Mouse (Mus musculus): Measurements from ENCODE around the gene Diaph3. TPM values are rescaled to one million over a fixed set of nuclear protein-coding genes. Genes with fewer than 3 reads are reported as not detected.

Diaph3 gene
- polyA plus RNA-seq, 1 experiment from 2014 or later, result 4.3 TPM

- no peaks in the 10 kb centered on the region for H3K36me3 ChIP-seq (ENCODE audit: control insufficient read depth, insufficient read depth, low read length)
- no peak overlapping the region for H3K4me3 ChIP-seq (replicated peaks; ENCODE audit: low read depth, low read length)
- H3K27ac ChIP-seq (replicated peaks; ENCODE audit: low read depth, low read length), result no peak overlapping the region
- H3K9ac ChIP-seq (replicated peaks; ENCODE audit: low read length), result no peak overlapping the region
- DNase-seq (no peak), ATAC-seq (ENCODE audit: low FRiP score, low TSS enrichment) (no peak)
- no peaks in the 10 kb centered on the region for H3K4me1 ChIP-seq (ENCODE audit: control insufficient read depth, insufficient read depth, low read length)
- H3K9me3 ChIP-seq (ENCODE audit: control insufficient read depth, low read length), result no peaks in the 10 kb centered on the region
- no peak overlapping the region for H3K4me2 ChIP-seq (ENCODE audit: low read length)
- 88% methylated on average over 4 of the region's 4 CpGs for WGBS
- H3K27me3 ChIP-seq (ENCODE audit: control insufficient read depth, insufficient read depth, low read length), result no peaks in the 10 kb centered on the region
These were observed 383.9 kb downstream of the Diaph3 start for GRCm38 (mm10) chr14:86757132-86757531.

GRCm38 (mm10) chr14:86750351-86750750 lies 390.7 kb downstream of the Diaph3 start:
- H3K36me3 ChIP-seq (ENCODE audit: control insufficient read depth, insufficient read depth, low read length), result no peaks in the 10 kb centered on the region
- H3K9ac ChIP-seq (replicated peaks; ENCODE audit: low read length), result no peak overlapping the region
- no peak for ATAC-seq (ENCODE audit: low FRiP score, low TSS enrichment)
- no peak overlapping the region for H3K27ac ChIP-seq (replicated peaks; ENCODE audit: low read depth, low read length)
- no peak overlapping the region for H3K4me2 ChIP-seq (ENCODE audit: low read length)
- DNase-seq, result peak; percentile 23
- H3K9me3 ChIP-seq (ENCODE audit: control insufficient read depth, low read length), result no peaks in the 10 kb centered on the region
- no peaks in the 10 kb centered on the region for H3K27me3 ChIP-seq (ENCODE audit: control insufficient read depth, insufficient read depth, low read length)
- peaks cover 19% of the 10 kb centered on the region for H3K4me1 ChIP-seq (ENCODE audit: control insufficient read depth, insufficient read depth, low read length)
- 71% methylated on average over 7 of the region's 7 CpGs for WGBS
- no peak overlapping the region for H3K4me3 ChIP-seq (replicated peaks; ENCODE audit: low read depth, low read length)

GRCm38 (mm10) chr14:86749425-86749824 lies 391.6 kb downstream of the Diaph3 start:
- Histone ChIP-seq H3K9ac (replicated peaks; ENCODE audit: low read length) (no peak overlapping the region), H3K9me3 (ENCODE audit: control insufficient read depth, low read length) (no peaks in the 10 kb centered on the region), H3K27me3 (ENCODE audit: control insufficient read depth, insufficient read depth, low read length) (no peaks in the 10 kb centered on the region), H3K4me1 (ENCODE audit: control insufficient read depth, insufficient read depth, low read length) (peaks cover 19% of the 10 kb centered on the region), H3K36me3 (ENCODE audit: control insufficient read depth, insufficient read depth, low read length) (no peaks in the 10 kb centered on the region), H3K27ac (replicated peaks; ENCODE audit: low read depth, low read length) (peak overlapping the region; percentile 60; the same call in 1 of the 2 replicates), H3K4me2 (ENCODE audit: low read length) (peak overlapping the region; percentile 46), H3K4me3 (replicated peaks; ENCODE audit: low read depth, low read length) (no peak overlapping the region)
- ATAC-seq (ENCODE audit: low FRiP score, low TSS enrichment), result no peak
- WGBS, result 30% methylated on average over 4 of the region's 4 CpGs
- peak; percentile 42 for DNase-seq

GRCm38 (mm10) chr14:86748876-86749275 lies 392.2 kb downstream of the Diaph3 start:
- ATAC-seq (ENCODE audit: low FRiP score, low TSS enrichment) (peak; percentile 95), DNase-seq (peak; percentile 88)
- Histone ChIP-seq H3K4me1 (ENCODE audit: control insufficient read depth, insufficient read depth, low read length) (peaks cover 19% of the 10 kb centered on the region), H3K9me3 (ENCODE audit: control insufficient read depth, low read length) (no peaks in the 10 kb centered on the region), H3K9ac (replicated peaks; ENCODE audit: low read length) (no peak overlapping the region), H3K27me3 (ENCODE audit: control insufficient read depth, insufficient read depth, low read length) (no peaks in the 10 kb centered on the region), H3K27ac (replicated peaks; ENCODE audit: low read depth, low read length) (peak overlapping the region; percentile 60), H3K4me2 (ENCODE audit: low read length) (peak overlapping the region; percentile 46), H3K36me3 (ENCODE audit: control insufficient read depth, insufficient read depth, low read length) (no peaks in the 10 kb centered on the region), H3K4me3 (replicated peaks; ENCODE audit: low read depth, low read length) (peak overlapping the region; percentile 15)
- 3% methylated on average over 7 of the region's 7 CpGs for WGBS

- no peak for ATAC-seq (ENCODE audit: low FRiP score, low TSS enrichment)
- Histone ChIP-seq H3K4me1 (ENCODE audit: control insufficient read depth, insufficient read depth, low read length) (peaks cover 10% of the 10 kb centered on the region), H3K4me2 (ENCODE audit: low read length) (no peak overlapping the region), H3K27ac (replicated peaks; ENCODE audit: low read depth, low read length) (no peak overlapping the region), H3K27me3 (ENCODE audit: control insufficient read depth, insufficient read depth, low read length) (no peaks in the 10 kb centered on the region), H3K9me3 (ENCODE audit: control insufficient read depth, low read length) (no peaks in the 10 kb centered on the region), H3K9ac (replicated peaks; ENCODE audit: low read length) (no peak overlapping the region), H3K36me3 (ENCODE audit: control insufficient read depth, insufficient read depth, low read length) (no peaks in the 10 kb centered on the region), H3K4me3 (replicated peaks; ENCODE audit: low read depth, low read length) (no peak overlapping the region)
- no peak for DNase-seq
- WGBS, result 94% methylated on average over 6 of the region's 6 CpGs
These were observed 396.5 kb downstream of the Diaph3 start for GRCm38 (mm10) chr14:86744523-86744922.

- ATAC-seq (ENCODE audit: low FRiP score, low TSS enrichment) (no peak), DNase-seq (no peak)
- H3K27ac ChIP-seq (replicated peaks; ENCODE audit: low read depth, low read length), result no peak overlapping the region
- WGBS, result 96% methylated on average over 7 of the region's 7 CpGs
- no peaks in the 10 kb centered on the region for H3K27me3 ChIP-seq (ENCODE audit: control insufficient read depth, insufficient read depth, low read length)
- H3K4me1 ChIP-seq (ENCODE audit: control insufficient read depth, insufficient read depth, low read length), result no peaks in the 10 kb centered on the region
- no peak overlapping the region for H3K4me3 ChIP-seq (replicated peaks; ENCODE audit: low read depth, low read length)
- H3K4me2 ChIP-seq (ENCODE audit: low read length), result no peak overlapping the region
- no peaks in the 10 kb centered on the region for H3K36me3 ChIP-seq (ENCODE audit: control insufficient read depth, insufficient read depth, low read length)
- H3K9me3 ChIP-seq (ENCODE audit: control insufficient read depth, low read length), result no peaks in the 10 kb centered on the region
- no peak overlapping the region for H3K9ac ChIP-seq (replicated peaks; ENCODE audit: low read length)
These were observed 399.0 kb downstream of the Diaph3 start for GRCm38 (mm10) chr14:86741855-86742531.

GRCm38 (mm10) chr14:86738916-86739315 lies 402.1 kb downstream of the Diaph3 start:
- H3K9ac ChIP-seq (replicated peaks; ENCODE audit: low read length), result no peak overlapping the region
- H3K9me3 ChIP-seq (ENCODE audit: control insufficient read depth, low read length), result no peaks in the 10 kb centered on the region
- no peak overlapping the region for H3K4me3 ChIP-seq (replicated peaks; ENCODE audit: low read depth, low read length)
- no peaks in the 10 kb centered on the region for H3K27me3 ChIP-seq (ENCODE audit: control insufficient read depth, insufficient read depth, low read length)
- 20% methylated on average over 5 of the region's 5 CpGs for WGBS
- DNase-seq, result no peak
- no peaks in the 10 kb centered on the region for H3K4me1 ChIP-seq (ENCODE audit: control insufficient read depth, insufficient read depth, low read length)
- no peak overlapping the region for H3K27ac ChIP-seq (replicated peaks; ENCODE audit: low read depth, low read length)
- no peaks in the 10 kb centered on the region for H3K36me3 ChIP-seq (ENCODE audit: control insufficient read depth, insufficient read depth, low read length)
- H3K4me2 ChIP-seq (ENCODE audit: low read length), result no peak overlapping the region
- ATAC-seq (ENCODE audit: low FRiP score, low TSS enrichment), result no peak

GRCm38 (mm10) chr14:86736646-86737045 lies 404.4 kb downstream of the Diaph3 start:
- Histone ChIP-seq H3K36me3 (ENCODE audit: control insufficient read depth, insufficient read depth, low read length) (no peaks in the 10 kb centered on the region), H3K27me3 (ENCODE audit: control insufficient read depth, insufficient read depth, low read length) (no peaks in the 10 kb centered on the region), H3K9ac (replicated peaks; ENCODE audit: low read length) (no peak overlapping the region), H3K27ac (replicated peaks; ENCODE audit: low read depth, low read length) (no peak overlapping the region), H3K4me2 (ENCODE audit: low read length) (no peak overlapping the region), H3K9me3 (ENCODE audit: control insufficient read depth, low read length) (no peaks in the 10 kb centered on the region), H3K4me1 (ENCODE audit: control insufficient read depth, insufficient read depth, low read length) (no peaks in the 10 kb centered on the region), H3K4me3 (replicated peaks; ENCODE audit: low read depth, low read length) (no peak overlapping the region)
- DNase-seq (no peak), ATAC-seq (ENCODE audit: low FRiP score, low TSS enrichment) (no peak)
- 96% methylated on average over 1 of the region's 1 CpGs for WGBS

- Histone ChIP-seq H3K9ac (replicated peaks; ENCODE audit: low read length) (no peak overlapping the region), H3K36me3 (ENCODE audit: control insufficient read depth, insufficient read depth, low read length) (no peaks in the 10 kb centered on the region), H3K4me3 (replicated peaks; ENCODE audit: low read depth, low read length) (no peak overlapping the region), H3K27ac (replicated peaks; ENCODE audit: low read depth, low read length) (no peak overlapping the region), H3K27me3 (ENCODE audit: control insufficient read depth, insufficient read depth, low read length) (no peaks in the 10 kb centered on the region), H3K4me2 (ENCODE audit: low read length) (no peak overlapping the region), H3K4me1 (ENCODE audit: control insufficient read depth, insufficient read depth, low read length) (peaks cover 3% of the 10 kb centered on the region; the same call in 1 of the 2 replicates), H3K9me3 (ENCODE audit: control insufficient read depth, low read length) (no peaks in the 10 kb centered on the region)
- DNase-seq, result no peak
- ATAC-seq (ENCODE audit: low FRiP score, low TSS enrichment), result no peak
- 2% methylated on average over 1 of the region's 1 CpGs for WGBS
These were observed 409.7 kb downstream of the Diaph3 start for GRCm38 (mm10) chr14:86731300-86731699.

All from midbrain, embryonic 14.5 days (tissue).